Mouse (Mus musculus) cerebellum, adult 2 months (tissue): ENCODE data around the gene Hyou1.

ENCODE experiments used
- CTCF ChIP-seq: fragments of 200-500 bp; IDR thresholded peaks from 2 replicates; pipeline ENCODE4 v1.5.1; 2011; ENCODE audit warnings: low read depth, mild to moderate bottlenecking, control low read depth, low read length, moderate library complexity, borderline replicate concordance; ENCODE audit not compliant: insufficient read depth
- POLR2A ChIP-seq: fragments of 200-500 bp; IDR thresholded peaks from 2 replicates; pipeline ENCODE4 v1.6.1; 2011; ENCODE audit warnings: low read length, control low read depth, borderline replicate concordance; ENCODE audit not compliant: insufficient read depth

GRCm38 (mm10) chr9:44379862-44380261, 572 bp downstream of the Hyou1 start:
- TF ChIP-seq POLR2A (no peak), CTCF (no peak)
